Mouse (Mus musculus) left cerebral cortex, postnatal 10 days (tissue): ENCODE measurements at regions not wholly inside any gene's neighbourhood (a gene's known extent, or its start where the extent isn't known, plus 50 kb on each side); places are given as distances from the start of the nearest gene placed in this dataset.
"Not testable (repeated sequence)": the region's sequence is repeated elsewhere in the genome, so short reads cannot be mapped to it uniquely, and the experiment has no call there.

Experiments
- DNase-seq, 2 experiments: peaks; one replicate each; pipeline ENCODE4 v3.0.0; 2021 to 2022; ENCODE audit warnings: low spot score in 2 of 2, mixed read lengths in 1 of 2; ENCODE audit errors: extremely low spot score in 1 of 2
- intact Hi-C: fragments of 180-260 bp; cut with DNase I; formaldehyde crosslinking; loops from one replicate; pipeline ENCODE4 v1.15.1; 2025

DNA sequence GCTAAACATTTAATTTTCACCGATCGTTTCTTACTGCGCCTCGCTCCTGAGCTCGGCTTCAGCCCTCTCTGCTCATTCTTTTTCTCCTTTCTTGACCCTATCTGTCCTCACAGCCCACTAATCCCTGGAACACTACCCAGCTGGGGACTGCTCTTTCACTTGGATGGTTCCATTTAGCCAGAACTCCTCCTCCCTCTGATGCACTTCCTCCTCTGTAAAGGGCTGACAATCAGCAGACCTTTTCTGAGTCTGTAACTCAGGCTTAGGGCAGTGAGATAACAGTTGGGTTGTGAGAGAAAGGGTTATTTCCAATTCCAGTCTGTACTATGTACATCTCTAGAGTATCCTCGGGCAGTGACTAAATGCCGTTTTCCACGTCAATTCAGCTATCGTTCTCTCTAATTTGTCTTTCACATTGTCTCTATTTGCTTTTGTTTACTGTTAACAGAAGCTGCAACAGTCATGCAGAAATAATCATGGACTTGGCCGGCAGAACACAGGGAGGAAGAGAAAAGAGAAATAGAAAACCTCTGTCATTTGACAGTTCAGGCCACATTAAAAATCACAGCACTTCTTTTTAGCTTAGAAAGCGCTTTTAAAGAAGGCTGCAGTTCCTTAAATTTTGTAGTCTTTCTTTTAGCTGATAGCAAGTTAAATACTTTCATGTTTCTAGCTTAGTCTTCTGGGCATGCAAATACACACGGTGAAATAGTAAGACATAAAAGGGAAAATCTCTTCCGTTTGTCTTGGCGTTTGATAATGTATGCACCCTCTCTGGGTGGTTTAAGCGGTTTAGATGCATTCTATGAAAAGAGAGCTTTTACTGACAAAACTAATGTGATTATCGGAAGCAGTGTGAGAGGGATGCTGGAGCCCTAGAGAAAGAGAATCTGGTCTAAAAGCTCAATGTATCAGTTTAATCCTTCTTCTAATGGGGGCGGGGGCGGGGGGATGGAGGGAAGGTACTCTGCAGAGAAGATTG, 94.7 kb upstream of the Fam181b start:
- peak in 1 of 2 experiments; percentile 33 for DNase-seq
- intact Hi-C loops = loop anchor here (5.0 kb wide), 1 partner anchor 97 kb away; no protein-coding TSS in a partner anchor

GRCm38 (mm10) chr7:92985683-92986070, 94.0 kb upstream of the Fam181b start:
- intact Hi-C loops = no loop called here
- no peak for DNase-seq

GRCm38 (mm10) chr7:92998886-92999285, 80.8 kb upstream of the Fam181b start:
- intact Hi-C loops = no loop called here
- DNase-seq = no peak

DNA sequence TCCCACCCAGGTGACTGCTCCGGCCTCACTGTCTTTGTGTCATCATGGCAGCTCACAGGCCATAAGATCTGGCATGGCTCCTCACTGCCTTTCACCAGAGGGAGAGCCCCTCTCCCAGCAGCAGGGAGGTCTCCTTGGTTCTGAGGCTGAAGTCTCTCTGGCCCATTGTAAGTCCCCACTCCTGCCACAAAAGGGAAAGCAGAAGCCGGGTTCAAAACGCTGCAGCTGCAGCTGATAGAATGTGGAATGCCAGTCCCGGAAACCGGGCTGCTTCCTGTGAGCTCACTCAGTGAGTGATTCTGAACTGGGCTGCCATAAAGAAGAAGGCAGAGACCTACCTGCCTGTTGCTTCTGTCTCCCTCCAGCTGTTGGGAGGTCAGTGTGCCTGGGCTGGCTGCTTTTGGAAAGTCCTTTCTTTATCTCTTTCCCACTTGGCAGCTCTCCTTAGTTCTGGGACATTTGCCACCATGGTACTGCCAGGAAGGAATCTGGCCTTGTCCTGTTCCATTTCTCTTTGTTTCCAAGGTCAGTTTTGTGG, 72.9 kb upstream of the Fam181b start:
- intact Hi-C loops = not testable (repeated sequence)
- peak; percentile 35 to 63 for DNase-seq

DNA sequence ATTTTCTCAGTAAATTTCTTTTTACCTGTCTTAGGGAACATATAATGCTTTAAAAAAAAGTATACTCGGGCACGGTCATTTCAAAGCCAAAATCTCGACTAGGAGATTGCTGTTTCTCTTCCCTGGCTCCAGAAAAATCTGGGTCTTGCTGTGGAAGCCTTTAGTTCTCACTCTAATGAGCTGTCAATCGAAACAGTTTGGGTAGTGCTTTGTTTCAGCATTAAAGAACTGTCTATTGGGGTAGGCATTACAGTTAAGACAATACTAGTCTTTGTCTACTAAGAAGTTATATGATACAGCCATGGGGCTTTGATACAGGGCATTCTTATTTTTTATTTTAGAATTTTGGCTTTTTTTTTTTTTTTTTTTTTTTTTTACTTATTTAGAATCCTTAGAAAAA, 71.9 kb upstream of the Fam181b start:
- intact Hi-C loops = no loop called here
- no peak for DNase-seq

- intact Hi-C loops = no loop called here
- DNase-seq = no peak
These were observed 60.3 kb upstream of the Fam181b start for GRCm38 (mm10) chr7:93019390-93019789.

GRCm38 (mm10) chr7:93023489-93024130, 56.1 kb upstream of the Fam181b start:
- intact Hi-C loops = no loop called here
- DNase-seq = no peak

DNA sequence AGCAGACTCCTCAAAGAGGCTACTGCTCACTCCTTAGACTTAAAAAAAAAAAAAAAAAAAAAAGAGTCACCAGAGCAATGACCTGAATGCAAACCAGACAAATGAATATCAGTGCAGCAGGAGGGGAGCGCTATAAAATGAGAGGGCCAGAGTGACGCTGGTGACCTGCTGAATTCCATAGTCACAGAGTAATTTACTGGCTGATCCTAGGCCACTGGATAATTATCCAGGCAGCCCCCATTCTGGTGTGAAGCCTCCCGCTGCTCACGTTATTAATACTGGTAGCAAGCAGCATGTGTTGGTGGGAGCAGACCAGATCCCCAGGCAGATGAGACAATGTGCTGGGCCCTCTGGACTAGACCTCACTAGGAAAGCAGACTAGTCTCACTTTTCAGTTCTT, 53.4 kb upstream of the Fam181b start:
- intact Hi-C loops = no loop called here
- DNase-seq = no peak
